Mouse (Mus musculus) gastrocnemius, postnatal 36 days (tissue): ENCODE results near the gene Tmem82. TPM values are rescaled to one million over a fixed set of nuclear protein-coding genes. Genes with fewer than 3 reads are reported as not detected.
"Not testable (repeated sequence)": the region's sequence is repeated elsewhere in the genome, so short reads cannot be mapped to it uniquely, and the experiment has no call there.

Experiments
- DNase-seq, 2 experiments: peaks; one replicate each; pipeline ENCODE4 v3.0.0; 2022
- intact Hi-C: fragments of 180-260 bp; cut with DNase I; formaldehyde crosslinking; loops from one replicate; pipeline ENCODE4 v1.15.1; 2025
- total RNA-seq, 2 experiments: library from RNA; stranded (reverse); gene quantifications; 2 replicates each; pipeline ENCODE4 v1.2.3; 2021

Gene Tmem82
- total RNA-seq, 2 experiments from 2014 or later: 0.62 to 1.4 TPM

DNA sequence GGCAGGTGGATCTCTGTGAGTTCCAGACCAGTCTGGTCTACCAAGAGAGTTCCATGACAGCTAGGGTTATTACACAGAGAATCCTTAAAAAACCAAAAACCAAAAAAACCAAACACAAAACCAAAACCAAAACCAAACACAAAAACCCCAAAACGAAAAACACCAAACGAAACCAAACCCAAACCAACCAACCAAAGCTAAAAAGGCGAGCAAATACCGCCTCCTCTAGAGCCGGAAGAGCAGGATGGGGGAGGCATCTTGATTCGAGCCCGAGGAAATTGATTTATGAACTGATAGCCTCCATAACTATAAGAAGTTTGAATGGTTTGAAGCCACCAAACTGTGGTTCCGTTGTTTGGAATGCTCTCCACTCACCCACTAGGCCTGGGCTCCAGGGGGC lies 34.5 kb downstream of the Tmem82 start:
- DNase-seq: no peak
- intact Hi-C loops: no loop called here

DNA sequence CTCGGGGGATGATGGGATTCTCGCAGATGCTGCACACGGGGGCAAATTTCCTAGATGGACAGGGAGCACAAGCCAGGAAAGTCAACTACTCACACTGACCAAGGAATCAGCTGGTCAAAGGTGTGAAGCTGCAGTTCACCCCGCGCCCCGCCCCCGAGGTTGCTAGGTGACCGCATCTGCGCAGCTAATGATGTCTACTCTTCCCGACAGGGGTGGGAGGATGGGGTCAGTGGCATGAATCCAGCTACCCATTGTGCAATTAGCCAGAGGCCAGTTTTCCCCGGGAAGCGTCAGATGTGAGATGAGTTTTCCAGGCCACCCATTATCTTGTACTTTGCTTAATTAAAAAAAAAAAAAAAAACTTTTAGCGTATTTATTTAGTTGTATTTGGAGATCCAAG lies 37.4 kb downstream of the Tmem82 start:
- DNase-seq: no peak
- intact Hi-C loops: no loop called here

DNA sequence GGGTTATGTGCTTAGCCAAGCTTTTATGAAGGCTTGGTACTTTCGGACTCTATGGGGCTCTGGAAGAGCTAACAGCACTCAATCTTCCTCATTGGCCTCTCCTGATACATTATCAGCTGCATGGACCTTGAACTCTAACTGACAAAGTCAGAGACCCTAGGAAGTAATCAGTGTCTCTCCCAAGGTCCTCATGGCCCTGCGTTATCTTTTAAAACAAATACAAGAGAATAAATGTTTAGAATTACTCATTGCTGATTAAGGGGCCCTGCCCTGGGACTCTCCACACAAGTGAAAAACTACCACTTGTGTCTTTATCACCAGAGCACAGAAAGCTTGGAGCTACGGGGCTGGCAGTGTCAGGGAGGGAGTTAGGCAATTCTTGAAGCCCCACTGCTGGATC lies 39.6 kb downstream of the Tmem82 start:
- DNase-seq: no peak
- intact Hi-C loops: loop anchor here (5.0 kb wide), 1 partner anchor 192 kb away; no protein-coding TSS in a partner anchor

DNA sequence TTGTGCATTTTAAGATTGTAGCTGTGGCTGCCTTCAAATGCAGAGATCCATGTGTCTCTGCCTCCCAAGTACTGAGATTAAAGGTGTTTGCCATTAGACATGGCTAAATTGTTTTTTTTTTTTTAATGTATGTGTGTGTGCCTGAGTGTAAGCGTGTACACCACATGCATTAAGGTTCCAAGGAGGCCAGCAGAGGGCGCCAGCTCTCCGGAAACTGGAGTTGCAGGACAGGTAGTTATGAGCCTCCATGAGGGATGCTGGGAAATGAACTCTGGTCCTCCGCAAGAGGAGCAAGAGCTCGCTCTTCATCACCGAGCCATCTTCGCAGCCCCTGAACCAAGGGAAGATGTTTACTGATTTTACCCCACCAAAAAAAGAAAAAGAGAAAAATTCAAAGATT lies 41.6 kb downstream of the Tmem82 start:
- intact Hi-C loops: loop anchor here (5.0 kb wide), 1 partner anchor 190 kb away; no protein-coding TSS in a partner anchor
- DNase-seq: no peak

DNA sequence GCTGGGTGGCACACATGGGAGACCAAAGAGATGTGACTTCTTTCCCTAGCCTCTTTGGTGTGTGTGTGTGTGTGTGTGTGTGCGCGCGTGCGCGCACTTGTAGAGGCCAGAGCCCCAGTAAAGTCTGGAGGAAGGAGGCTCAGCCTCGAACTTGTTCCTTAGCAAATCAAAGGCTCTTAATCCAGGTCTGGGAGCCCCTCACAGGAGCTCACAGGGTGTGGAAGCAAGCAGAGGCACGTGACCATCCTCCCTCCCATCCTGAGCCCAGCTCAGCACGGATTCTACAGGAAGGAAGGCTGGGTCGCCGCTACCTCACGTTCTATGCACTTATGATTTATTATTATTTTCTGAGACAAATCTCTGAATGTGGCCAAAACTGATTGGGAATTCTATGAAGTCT lies 42.0 kb downstream of the Tmem82 start:
- intact Hi-C loops: loop anchor here (5.0 kb wide), 1 partner anchor 189 kb away; no protein-coding TSS in a partner anchor
- DNase-seq: no peak

DNA sequence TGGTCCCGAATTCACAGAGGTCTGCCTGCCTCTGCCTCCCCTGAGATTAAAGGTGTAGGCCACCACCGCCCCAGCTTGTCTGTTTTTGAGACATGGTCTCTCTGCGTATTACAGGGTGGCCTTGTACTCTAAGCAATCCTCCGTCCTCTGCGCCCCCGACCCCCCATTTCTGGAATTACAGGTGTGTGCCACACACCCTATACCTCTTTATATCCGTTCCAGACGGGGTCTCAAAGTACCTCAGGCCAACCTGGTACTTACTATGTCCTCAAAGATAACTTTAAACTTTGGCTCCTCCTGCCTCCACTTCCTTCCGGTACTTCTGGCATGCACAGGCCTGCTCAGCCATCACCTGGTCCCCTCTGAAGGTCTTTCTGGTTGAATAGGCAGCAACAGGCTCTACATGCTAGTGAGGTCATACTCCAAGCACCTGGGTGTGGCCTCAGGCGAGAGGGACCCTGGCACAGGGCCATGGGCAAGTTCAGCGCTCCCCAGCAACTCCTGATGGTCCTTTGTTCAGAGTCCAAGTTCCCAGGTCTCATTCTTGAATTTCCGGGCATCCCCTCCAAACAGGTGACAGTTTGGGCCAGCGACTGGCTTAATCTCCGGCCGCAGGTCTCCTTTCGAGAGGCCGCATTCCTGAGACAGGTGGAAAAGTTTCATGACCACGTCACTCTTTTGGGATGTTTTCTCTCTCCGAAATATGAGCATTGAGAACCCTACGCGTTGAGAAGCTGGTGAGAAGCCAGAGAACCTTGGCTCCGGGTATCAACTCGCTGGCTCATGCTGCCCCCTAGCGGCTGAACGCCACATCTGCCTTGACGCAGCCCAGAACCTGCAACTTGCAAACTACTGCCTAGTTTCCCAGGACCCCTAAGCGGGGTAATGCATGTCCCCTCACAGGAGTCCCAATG lies 43.4 kb downstream of the Tmem82 start:
- DNase-seq: peak; percentile 77 to 85
- intact Hi-C loops: loop anchor here (2.0 to 5.0 kb wide), 2 partner anchors 170 to 188 kb away; no protein-coding TSS in a partner anchor

DNA sequence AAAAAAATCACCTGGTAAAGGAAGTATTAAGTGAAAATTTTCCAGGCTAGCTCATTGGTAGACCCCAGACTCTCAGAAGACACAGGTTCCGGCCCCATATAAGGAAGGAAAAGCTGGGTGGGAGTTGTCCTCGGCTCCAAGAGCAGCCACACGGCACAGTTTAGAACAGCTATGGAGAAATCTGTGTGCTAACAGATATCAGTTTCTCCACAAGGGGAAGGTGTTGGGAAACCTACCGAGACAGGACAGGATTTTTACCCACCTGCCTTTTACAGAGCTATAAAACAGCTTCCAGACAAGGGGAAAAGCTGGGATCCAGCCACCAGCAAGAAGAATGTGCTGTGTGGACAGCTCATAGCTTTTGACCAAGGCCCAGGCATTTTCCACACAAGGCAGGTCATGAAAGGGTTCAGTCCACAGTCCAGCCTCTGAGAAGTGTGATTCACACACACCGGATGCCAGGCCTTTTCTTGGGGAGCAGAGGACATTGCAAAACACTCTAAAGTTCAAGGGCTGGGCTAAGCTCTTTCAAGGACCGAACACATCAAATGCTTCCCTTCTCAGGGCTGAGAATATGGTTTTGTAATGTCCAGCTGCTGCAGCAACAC lies 45.0 kb downstream of the Tmem82 start:
- DNase-seq: no peak
- intact Hi-C loops: no loop called here

DNA sequence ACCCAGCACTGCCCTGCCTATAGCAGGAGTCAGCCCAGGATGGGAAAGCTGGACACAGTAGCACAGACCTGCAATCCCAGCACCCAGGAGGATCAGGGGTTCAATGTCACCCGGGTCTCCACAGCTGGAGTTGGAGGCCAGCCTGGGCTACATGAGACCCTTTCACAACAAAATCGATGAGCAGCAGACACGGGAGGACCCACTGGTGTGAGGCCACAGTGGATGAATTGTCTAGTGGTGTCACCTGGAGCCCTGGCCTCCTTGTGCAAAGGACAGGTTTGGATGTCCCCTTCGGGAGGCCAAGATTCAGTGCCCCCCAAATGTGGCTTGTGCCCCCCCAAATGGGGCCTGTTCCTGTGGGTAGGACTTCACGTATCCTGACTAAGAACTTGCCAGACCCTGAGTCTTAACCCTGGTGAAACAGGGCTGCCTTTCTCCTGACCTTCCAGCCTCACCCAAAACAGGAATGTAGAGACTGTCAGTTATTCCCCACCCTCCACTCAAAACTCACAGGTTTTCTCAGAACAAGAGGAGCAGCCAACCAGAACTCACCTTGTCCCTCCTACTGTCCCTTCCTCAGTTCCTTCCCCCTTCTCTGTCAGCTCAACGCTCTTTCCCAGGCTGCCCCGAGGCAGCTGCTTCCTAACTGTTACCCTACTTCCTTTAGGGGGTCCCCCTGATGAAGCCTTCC lies 45.6 kb downstream of the Tmem82 start:
- intact Hi-C loops: no loop called here
- DNase-seq: no peak

DNA sequence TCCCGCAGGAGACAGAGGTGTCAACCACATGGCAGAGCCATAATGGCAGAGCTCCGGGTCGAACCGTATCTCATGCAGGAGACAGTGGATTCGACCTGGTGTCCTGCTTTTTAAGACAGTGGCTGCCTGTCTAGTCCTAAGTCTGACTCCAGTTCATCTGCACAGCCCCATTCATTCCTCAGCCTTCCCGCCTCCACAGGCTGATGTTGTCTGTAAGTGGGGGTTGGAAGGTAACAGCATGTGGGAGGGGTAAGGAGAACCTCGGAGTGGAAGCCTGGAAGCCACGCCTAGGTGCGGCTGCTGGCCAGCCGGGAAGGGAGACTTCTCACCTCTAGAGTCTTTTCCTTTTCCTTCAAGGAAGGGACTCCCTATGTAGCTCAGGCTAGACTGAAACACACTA lies 46.5 kb downstream of the Tmem82 start:
- intact Hi-C loops: no loop called here
- DNase-seq: no peak

DNA sequence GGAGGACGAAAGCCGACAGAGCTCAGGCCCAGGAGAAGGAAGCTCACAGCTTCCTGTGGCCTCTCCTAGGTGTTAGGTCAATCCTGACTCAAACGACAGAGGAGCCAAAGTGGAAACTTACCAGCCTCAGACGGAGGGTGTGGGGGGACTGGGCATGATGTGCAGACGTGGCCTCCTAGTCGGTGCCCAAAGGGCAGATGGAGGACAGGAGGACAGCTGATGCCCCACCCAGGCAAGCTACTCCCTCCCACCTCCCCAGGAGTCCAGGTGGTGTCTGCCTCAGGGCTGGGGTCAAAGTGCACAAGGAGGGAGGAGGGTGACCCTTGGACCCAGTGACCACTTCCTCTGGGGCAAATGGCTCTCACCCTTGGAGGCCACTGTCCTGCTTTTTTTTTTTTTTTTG lies 47.1 kb downstream of the Tmem82 start:
- intact Hi-C loops: no loop called here
- no peak for DNase-seq

DNA sequence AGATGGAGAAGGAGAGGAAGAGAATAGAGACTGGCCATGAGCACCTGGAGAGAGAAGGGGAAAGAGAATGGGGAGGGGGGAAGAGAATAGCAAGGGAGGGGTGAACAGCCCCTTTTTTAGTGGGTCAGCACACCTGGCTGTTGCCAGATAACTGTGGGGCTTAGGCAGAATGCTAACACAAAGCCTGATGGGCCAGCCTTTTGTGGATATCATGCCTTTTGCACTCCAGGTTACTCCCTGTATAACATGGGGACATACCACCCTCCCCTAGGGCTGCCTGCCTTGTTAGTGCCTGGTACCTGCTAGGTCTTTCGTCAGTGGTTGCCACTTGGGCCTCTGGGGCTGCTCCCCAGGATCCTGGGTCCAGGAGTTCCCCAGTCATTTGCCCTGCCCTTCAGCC lies 47.6 kb downstream of the Tmem82 start:
- no peak for DNase-seq
- intact Hi-C loops: no loop called here

DNA sequence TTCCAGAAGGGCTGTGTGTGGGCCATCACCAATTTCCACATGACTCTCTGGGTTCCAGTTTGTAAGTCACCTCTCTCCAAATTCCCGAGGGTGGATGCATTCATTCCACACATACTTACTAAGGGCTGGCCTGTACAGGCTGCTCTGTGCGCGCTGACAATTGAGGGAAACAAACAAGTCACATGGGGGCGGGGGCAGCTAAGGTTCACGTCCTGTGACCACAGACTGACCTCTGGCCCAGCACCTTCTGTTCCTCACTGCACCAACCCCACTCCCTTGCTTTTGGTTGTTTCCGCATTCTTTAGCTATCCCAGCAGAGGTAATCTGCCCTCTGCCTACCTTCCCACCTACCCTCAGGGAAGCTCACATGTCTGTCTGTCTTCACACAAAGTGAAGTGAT lies 48.4 kb downstream of the Tmem82 start:
- DNase-seq: no peak
- intact Hi-C loops: no loop called here

DNA sequence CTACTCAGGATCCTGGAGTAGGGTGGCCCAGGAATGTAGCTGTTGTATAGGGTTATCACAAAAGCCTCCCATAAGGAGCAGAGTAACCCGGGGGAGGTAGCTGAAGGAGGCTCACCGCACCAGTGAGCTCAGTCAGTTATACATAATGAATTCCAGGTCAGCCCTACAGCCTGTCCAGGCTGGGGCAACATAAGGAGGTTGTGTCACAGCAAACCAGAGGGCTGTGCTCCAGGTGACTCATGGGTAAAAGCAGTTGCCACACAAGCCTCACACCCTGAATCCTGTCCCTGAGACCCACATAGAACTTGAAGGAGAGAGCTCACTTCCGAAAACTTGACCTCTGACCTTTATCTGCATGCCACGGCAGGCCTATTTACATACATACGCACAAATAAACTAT lies 49.5 kb downstream of the Tmem82 start:
- intact Hi-C loops: no loop called here
- no peak for DNase-seq

DNA sequence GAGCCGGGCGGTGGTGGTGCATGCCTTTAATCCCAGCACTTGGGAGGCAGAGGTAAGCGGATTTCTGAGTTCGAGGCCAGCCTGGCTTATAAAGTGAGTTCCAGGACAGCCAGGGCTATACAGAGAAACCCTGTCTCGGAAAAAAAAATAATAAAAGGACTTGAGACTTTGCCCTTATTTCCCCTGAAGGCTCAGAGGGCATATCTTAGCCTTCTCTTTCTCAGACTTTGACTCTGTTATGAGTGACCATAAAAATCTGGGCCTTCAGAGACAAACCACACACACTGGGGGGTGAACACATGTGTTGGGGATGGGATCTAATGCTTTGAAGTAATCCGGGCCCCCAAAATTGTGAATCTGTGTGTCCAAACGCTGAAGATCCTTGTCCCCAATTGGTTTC lies 51.3 kb downstream of the Tmem82 start:
- DNase-seq, intact Hi-C loops: not testable (repeated sequence)

DNA sequence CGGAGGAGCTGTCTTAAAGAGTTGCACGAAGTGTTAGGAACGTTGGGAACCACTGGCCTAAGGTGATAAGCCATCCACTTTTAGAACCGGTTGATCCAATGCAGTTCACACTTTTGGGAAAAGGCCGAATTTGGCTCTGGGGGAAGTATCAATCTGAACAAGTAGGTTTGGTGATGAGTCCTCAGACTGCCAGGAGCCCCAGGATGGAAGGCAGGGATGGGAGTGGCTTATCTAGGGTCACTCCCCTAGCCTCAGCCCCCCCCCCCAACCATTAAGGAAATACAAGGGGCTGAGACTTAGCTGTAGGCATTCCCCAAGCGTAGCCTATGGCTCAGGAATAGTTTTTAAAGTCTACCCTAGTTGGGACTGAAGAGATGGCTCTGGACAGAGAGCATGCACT lies 52.2 kb downstream of the Tmem82 start:
- intact Hi-C loops: no loop called here

DNA sequence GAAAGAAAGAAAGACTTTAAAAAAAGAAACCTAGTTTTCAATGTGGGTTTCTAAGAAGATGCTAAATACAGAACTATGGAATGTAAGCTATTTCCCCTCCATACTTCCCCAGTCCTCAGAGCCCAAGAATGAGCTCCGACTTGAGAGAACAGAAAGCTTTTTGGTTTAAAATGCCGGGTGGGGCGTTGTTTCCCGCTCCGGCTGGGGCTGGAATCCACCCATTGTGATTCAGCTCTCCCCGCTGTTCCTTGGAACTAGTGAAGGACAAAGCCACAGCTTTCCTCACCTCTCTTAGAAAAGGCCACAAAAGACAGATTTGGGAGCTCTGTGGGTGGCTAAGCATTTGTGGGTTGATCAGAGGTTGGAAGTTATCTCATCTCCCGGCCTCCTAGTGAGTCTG lies 53.1 kb downstream of the Tmem82 start:
- intact Hi-C loops: no loop called here
- no peak for DNase-seq

More for the DNA sequence above, 52.2 kb downstream of the Tmem82 start:
- no peak for DNase-seq

DNA sequence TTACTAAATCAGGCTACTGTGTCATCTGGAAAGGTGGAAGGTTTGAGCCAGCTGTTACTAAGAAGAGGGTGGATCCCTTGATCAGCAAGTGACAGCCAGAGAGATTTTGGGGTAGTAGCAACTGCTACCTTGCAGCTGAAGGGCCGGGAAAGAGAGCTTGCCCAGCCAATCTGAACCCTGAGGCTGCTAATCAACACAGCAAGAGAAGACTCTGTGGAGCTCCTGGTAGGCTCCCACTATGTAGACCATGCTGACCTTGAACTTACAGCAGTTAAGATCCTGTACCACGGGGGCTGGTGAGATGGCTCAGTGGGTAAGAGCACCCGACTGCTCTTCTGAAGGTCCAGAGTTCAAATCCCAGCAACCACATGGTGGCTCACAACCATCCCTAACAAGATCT lies 53.8 kb downstream of the Tmem82 start:
- DNase-seq: no peak
- intact Hi-C loops: loop anchor here (5.0 kb wide), 1 partner anchor 162 kb away; no protein-coding TSS in a partner anchor

DNA sequence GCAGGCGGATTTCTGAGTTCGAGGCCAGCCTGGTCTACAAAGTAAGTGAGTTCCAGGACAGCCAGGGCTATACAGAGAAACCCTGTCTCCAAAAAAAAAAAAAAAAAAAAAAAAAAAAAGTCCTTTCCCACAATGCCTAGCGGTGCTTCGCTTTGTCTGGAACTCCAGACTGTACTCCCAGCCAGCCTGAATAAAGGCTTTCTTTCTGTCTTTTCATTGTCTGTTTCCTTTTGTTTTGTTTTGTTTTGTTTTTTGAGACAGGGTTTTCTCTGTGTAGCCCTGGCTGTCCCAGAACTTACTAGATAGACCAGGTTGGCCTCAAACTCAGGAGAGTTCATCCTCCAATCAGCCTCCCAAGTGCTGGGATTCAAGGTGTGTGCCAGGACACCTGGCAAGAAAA lies 54.2 kb downstream of the Tmem82 start:
- DNase-seq: no peak
- intact Hi-C loops: loop anchor here (5.0 kb wide), 1 partner anchor 162 kb away; no protein-coding TSS in a partner anchor
